Mouse (Mus musculus): ENCODE measurements around the gene Ddah2.

Ddah2 gene

GRCm38 (mm10) chr17:35050126-35050750, 8.6 kb upstream of the Ddah2 start:
- DNase-seq (ENCODE audit: low spot score in 2 of 2): peak; percentile 85 to 86

- DNase-seq (ENCODE audit: low spot score in 2 of 2): peak; percentile 92 to 95
These were observed 7.4 kb upstream of the Ddah2 start for GRCm38 (mm10) chr17:35051156-35052086.

GRCm38 (mm10) chr17:35052271-35052798, 6.5 kb upstream of the Ddah2 start:
- DNase-seq (ENCODE audit: low spot score in 2 of 2): no peak

- no peak for DNase-seq (ENCODE audit: low spot score in 2 of 2)
These were observed 2.9 kb upstream of the Ddah2 start for GRCm38 (mm10) chr17:35055691-35056495.

- DNase-seq (ENCODE audit: low spot score in 2 of 2): no peak
These were observed 1.7 kb upstream of the Ddah2 start for GRCm38 (mm10) chr17:35057090-35057489.

GRCm38 (mm10) chr17:35058316-35058715, 519 bp upstream of the Ddah2 start:
- DNase-seq (ENCODE audit: low spot score in 2 of 2): no peak

GRCm38 (mm10) chr17:35060071-35060470, 1.2 kb downstream of the Ddah2 start:
- DNase-seq (ENCODE audit: low spot score in 2 of 2): no peak

- DNase-seq (ENCODE audit: low spot score in 2 of 2): no peak
These were observed 2.0 kb downstream of the Ddah2 start for GRCm38 (mm10) chr17:35060737-35061297.

- DNase-seq (ENCODE audit: low spot score in 2 of 2): no peak
These were observed 2.5 kb downstream of the Ddah2 start for GRCm38 (mm10) chr17:35061299-35061698.

- no peak for DNase-seq (ENCODE audit: low spot score in 2 of 2)
These were observed 4.6 kb downstream of the Ddah2 start for GRCm38 (mm10) chr17:35063466-35063865.

GRCm38 (mm10) chr17:35064378-35064877, 5.6 kb downstream of the Ddah2 start:
- no peak for DNase-seq (ENCODE audit: low spot score in 2 of 2)

- no peak for DNase-seq (ENCODE audit: low spot score in 2 of 2)
These were observed 6.4 kb downstream of the Ddah2 start, which contains the start of gene Ly6g6c for GRCm38 (mm10) chr17:35064951-35065947. Gene Ly6g6c (plus strand): TSS chr17:35065388.

- no peak for DNase-seq (ENCODE audit: low spot score in 2 of 2)
These were observed 7.2 kb downstream of the Ddah2 start, which contains the start of gene Mpig6b for GRCm38 (mm10) chr17:35066084-35066483. Gene Mpig6b (minus strand): TSS chr17:35066184.

GRCm38 (mm10) chr17:35068213-35068914, 9.5 kb downstream of the Ddah2 start:
- DNase-seq (ENCODE audit: low spot score in 2 of 2): no peak

GRCm38 (mm10) chr17:35070556-35071229, 11.9 kb downstream of the Ddah2 start:
- DNase-seq (ENCODE audit: low spot score in 2 of 2): no peak

GRCm38 (mm10) chr17:35071454-35071853, 12.6 kb downstream of the Ddah2 start:
- no peak for DNase-seq (ENCODE audit: low spot score in 2 of 2)

- no peak for DNase-seq (ENCODE audit: low spot score in 2 of 2)
These were observed 15.3 kb downstream of the Ddah2 start for GRCm38 (mm10) chr17:35074097-35074496.

- no peak for DNase-seq (ENCODE audit: low spot score in 2 of 2)
These were observed 17.8 kb downstream of the Ddah2 start, which contains the start of gene Ly6g6e for GRCm38 (mm10) chr17:35076507-35077176. Gene Ly6g6e (plus strand): TSS chr17:35076902.
